Mouse (Mus musculus): ENCODE results near the gene C1ql4. TPM values are rescaled to one million over a fixed set of nuclear protein-coding genes. Genes with fewer than 3 reads are reported as not detected.

C1ql4 gene
- total RNA-seq, 2 experiments from 2014 or later: not detected

GRCm38 (mm10) chr15:99038025-99038424 lies 49.6 kb downstream of the C1ql4 start:
- no peak for DNase-seq
- intact Hi-C loops (cut with DNase I): no loop called here

- peak in 1 of 2 experiments; percentile 22 for DNase-seq
Measured at GRCm38 (mm10) chr15:99036249-99036905, 51.2 kb downstream of the C1ql4 start.

GRCm38 (mm10) chr15:99035431-99035830 lies 52.2 kb downstream of the C1ql4 start:
- intact Hi-C loops (cut with DNase I): no loop called here
- no peak for DNase-seq

More at GRCm38 (mm10) chr15:99036249-99036905, 51.2 kb downstream of the C1ql4 start:
- intact Hi-C loops (cut with DNase I): no loop called here

Small RNAs within 50 kb of the gene (microRNA-seq; reads per million reads assigned to microRNA genes)
- 0 to 1.4 reads per million in 2 experiments for gene Mir6960 (ENCODE audit: borderline number of aligned reads in 2 of 2)

Other genes with a start within 250 kb of the C1ql4 start
- gene Kmt2d, start 216.6 kb downstream of the C1ql4 start, total RNA-seq (2021): 10 to 100 TPM; 56.9 to 60.3 TPM
- gene Rhebl1, start 193.3 kb downstream of the C1ql4 start, total RNA-seq (2021): 1 to 10 TPM; 3.0 to 4.3 TPM
- gene Dhh, start 189.3 kb downstream of the C1ql4 start, total RNA-seq (2021): 1 to 10 TPM; 1.7 to 1.9 TPM
- gene Lmbr1l, start 169.6 kb downstream of the C1ql4 start, total RNA-seq (2021): 10 to 100 TPM; 15.0 TPM
- gene Tuba1b, start 153.3 kb downstream of the C1ql4 start, total RNA-seq (2021): 100 to 1,000 TPM; 130 to 145 TPM
- gene Gm49450, start 134.3 kb downstream of the C1ql4 start, total RNA-seq (2021): not detected
- gene Tuba1a, start 134.1 kb downstream of the C1ql4 start, total RNA-seq (2021): 10 to 100 TPM; 73.0 to 74.5 TPM
- 10 to 100 TPM; 29.7 to 33.9 TPM for gene Tuba1c, start 57.9 kb downstream of the C1ql4 start, total RNA-seq (2021)
- gene Prph, start 32.6 kb downstream of the C1ql4 start, total RNA-seq (2021): under 1 TPM; 0.14 to 0.94 TPM
- gene Troap, start 13.2 kb downstream of the C1ql4 start, total RNA-seq (2021): under 1 TPM; 0.33 to 0.49 TPM
- under 1 TPM; 0.22 to 0.36 TPM for gene Dnajc22, start 5.4 kb upstream of the C1ql4 start, total RNA-seq (2021)
- 1 to 10 TPM; 6.6 to 7.9 TPM for gene Spats2, start 38.1 kb upstream of the C1ql4 start, total RNA-seq (2021)
- under 1 TPM; 0.08 to 0.19 TPM for gene Kcnh3, start 137.0 kb upstream of the C1ql4 start, total RNA-seq (2021)
- 10 to 100 TPM; 46.6 to 49.5 TPM for gene Mcrs1, start 164.1 kb upstream of the C1ql4 start, total RNA-seq (2021)
- gene Prpf40b, start 207.3 kb upstream of the C1ql4 start, total RNA-seq (2021): 10 to 100 TPM; 20.4 to 24.3 TPM
- gene Fam186b, start 208.1 kb upstream of the C1ql4 start, total RNA-seq (2021): not detected